Mouse (Mus musculus) spleen, postnatal 4 days (tissue): ENCODE measurements around the gene Dlx4.

Experiments
- DNase-seq, 2 experiments: peaks; one replicate each; pipeline ENCODE4 v3.0.0; 2022; ENCODE audit warnings: low spot score in 2 of 2

The Dlx4 gene

DNA sequence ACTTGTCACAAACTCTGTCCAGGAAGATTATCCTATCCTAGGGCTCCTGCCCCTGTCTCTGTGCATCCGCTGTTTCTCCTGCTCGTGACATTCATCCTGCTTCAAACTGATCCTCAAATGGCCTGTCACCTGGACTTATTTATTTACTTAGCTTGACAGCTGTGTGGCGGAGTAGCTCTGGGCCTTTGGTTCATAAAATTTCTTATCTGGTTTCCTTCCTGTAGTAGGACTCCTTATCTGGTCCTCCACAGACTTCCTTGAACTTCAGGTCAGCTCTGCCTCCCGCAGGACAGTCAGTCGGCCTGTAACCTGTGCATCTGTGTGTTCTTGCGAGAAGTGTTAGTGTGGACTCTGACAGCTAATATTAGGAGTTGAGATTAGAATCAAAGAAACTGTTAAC is 41.8 kb downstream of the Dlx4 start:
- DNase-seq, result no peak

DNA sequence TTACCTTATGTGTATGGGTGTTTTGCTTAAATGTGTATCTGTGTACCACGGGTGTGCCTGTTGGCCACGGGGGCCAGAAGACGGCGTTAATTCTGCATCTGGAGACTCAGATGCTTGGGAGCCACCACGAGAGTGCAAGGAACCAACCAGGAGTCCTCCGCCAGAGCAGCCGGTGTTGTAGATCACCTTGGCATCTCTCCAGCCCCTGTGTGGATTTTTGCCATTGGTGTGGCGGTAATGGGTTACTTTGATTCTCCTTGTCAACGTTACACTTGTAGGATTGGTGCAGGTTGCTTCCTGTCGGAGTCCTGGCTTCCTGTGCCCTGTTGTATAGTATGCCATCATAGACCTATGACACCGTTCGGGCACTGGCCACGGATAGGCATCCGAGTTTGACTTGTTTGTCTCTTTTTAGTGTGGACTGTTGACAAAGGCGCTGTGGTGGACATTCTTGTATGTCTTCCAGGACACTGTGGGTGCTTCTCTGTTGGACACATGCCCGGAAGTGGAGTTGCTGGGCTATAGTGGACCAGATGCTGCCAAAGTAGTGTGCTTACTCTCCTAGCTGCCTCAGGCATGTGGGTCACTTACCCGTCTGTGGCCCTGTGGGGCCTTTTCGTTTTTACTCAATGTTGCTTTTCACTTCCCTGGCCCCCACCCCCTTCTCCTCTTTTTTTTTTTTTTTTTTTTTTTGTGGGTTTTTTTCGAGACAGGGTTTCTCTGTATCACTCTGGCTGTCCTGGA is 43.7 kb downstream of the Dlx4 start:
- DNase-seq, result no peak

DNA sequence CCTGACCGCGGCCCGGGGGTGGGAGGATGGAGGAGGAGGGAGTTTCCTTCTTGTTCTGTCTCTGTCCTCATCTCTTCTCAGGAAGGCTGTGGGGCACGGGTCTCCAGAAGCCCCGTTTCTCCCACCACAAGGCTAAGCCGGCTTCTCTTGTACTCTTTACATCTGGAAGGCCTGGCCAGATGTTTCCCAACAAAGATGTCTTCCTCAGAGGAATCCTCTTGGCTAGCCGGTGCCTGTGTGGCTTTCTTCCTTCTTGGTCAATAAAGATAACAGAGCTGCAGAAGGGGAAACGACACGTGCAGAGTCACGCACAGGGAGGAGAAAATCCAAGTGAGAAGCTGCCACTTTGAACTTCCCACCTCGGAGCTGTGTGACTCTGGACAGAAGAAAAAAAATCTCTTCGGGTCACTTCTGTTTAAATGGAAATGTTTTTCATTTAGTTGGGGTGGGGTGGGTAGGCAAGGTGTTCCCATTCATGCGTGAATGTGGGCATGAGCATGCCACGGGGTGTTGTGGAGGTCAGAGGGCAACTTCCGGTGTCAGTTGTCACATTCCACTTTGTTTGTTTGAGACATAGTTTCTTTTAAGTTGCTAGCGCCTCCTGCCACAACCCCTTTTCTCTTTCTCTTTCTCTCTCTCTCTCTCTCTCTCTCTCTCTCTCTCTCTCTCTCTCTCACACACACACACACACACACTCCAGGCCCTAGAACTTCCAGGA is 44.8 kb downstream of the Dlx4 start:
- no peak for DNase-seq

DNA sequence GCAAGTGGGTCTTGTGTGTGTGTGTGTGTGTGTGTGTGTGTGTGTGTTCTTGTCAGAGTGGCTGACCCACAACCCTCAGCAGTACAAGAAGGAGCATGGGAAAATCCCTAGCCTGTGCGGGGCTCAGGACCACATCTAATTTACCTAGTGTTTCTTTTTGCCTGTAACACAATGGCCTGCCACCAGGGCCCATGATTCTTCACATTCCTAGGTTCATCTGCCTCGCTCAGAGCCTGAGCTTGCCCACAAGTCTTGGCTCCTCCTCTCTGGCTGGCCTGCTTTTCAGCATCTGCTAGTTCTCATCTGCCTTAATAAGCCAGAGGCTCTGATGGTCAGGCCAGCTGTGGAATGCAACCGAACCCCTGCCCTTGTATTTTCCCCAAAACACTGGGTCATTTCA is 45.7 kb downstream of the Dlx4 start:
- DNase-seq, result no peak

DNA sequence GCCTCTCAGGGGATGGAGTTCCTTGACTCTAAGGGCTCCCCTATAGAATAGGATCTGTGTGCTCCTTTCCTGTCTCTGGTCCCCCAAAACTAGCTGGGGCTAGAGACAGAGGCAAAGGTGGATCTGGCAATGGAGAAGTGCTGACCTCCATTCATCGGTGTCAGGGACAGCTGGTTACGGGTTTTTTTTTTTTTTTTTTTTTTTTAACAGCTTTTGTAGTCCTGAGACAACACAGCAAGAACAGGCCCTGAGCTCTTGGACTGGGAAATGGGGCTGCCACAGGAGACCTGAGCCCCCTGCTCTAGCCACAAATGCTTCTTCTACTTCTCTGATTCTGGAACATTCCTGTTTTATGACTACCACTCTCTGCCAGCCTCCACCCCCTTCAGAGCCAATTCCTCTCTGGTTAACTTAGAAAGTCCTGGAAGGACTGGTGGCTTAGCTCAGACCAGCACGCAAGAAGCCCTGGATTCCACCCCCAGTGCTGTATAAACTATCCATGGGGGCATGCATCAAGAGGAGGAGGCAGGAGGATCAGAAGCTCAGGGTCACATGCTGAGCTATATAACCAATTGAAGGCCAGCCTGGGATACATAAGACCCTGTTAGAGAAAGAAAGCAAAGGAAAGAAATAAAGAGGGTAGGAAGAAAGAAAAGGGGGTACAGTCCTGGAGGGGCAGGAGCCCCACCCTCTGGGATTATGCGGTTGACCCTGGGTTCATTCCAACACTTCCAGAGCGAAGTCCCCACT is 47.5 kb downstream of the Dlx4 start:
- DNase-seq, result no peak

DNA sequence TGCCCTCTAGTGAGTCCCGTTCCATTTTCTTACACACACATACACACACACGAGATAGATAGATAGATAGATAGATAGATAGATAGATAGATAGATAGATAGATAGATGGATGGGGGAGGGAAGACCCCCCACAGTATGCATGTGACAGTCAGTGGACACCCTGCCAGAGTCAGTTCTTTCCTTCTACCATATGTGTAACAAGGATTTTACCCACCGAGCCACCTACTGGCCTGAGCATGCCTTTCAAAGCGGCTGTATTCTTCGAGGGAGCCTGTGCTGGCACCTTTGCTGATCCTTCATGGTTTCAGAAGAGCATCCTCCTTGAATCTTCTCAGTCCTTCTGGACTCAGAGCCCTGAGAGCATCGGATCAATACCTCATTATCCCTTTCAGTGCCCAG is 48.2 kb downstream of the Dlx4 start:
- DNase-seq, result no peak

DNA sequence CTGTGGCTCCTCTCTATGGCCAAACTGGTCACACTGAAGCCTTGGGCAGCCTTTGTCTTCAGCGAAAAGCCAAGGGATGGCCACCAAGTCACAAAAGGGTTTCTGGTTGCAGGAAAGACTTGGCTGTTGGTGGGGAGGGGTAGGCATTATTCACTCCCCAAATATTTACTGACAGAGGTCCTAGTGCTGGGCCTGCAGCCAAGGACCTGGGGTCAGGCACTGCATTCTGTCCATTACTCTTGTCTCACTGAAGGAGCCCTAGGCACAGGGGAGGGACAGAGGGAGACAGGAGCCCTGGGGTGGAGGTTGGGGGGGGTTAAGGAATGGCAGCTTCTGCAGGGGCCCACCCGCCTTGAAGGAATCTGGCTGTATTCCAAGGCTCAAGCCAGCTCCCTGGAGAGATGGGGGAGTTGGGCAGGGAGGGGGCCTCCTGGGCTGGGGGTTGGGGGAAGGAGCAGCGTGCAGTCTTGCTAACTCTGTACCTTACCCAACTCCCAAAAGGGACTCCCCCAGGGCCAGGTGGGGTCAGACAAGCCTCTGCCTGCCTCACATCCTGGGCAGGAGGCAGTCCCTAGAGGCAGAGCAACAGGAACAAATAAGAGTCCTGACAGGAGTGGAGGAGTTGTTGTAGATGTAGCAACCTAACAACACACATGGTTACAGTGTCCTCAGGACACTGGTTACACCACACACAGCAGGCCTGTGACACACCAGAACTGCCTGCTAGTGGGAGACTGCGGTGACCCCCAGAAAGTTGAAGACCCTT is 49.3 kb downstream of the Dlx4 start:
- no peak for DNase-seq

DNA sequence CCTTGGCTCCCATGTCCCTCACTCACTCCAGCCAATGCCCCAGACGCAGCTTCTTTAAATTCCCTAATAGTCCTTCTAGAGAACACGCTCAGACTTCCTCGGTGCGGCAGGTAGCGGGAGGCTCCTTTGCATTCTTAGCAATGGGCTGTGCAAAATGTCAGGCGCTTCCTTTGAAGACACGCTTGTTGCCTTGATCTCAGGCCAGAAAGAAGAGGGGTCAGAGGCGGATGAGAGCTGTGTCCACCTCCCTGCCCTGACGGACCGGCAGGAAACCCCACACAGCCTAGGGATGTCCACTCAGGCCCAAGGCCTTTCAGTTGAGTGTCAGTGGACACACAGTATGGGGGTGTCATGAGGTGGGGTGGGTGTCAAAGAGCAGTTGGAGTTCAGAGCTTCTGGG is 50.5 kb downstream of the Dlx4 start:
- no peak for DNase-seq

DNA sequence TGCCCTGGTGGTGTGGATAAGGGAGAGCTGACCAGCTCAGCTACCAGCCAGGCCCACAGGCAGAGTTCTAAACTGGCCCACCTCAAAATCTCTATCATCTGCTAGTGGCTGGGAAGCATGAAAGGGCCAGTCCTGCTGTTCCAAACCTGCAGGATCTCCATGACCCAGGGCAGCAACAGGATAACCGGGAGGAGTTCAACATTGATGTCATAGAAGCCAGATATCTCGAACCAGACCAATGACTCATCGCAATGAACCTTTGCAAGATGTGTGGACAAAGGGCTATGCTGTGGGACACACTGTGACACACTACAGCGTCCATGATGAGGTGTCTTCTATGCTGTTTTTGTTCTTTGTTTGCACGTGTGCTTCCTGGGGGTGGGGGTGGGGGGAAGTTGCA is 53.0 kb downstream of the Dlx4 start:
- DNase-seq, result no peak
